Mouse (Mus musculus) lung, postnatal 0 days (tissue): ENCODE measurements around the gene Krt84.

Experiments used
- CTCF ChIP-seq: IDR thresholded peaks from 2 replicates; pipeline ENCODE4 v1.5.1; 2016; ENCODE audit warnings: antibody characterized with exemption, mild to moderate bottlenecking
- EP300 ChIP-seq: IDR thresholded peaks from 2 replicates; pipeline ENCODE4 v1.6.1; 2016; ENCODE audit warnings: antibody characterized with exemption, mild to moderate bottlenecking, control low read depth

DNA sequence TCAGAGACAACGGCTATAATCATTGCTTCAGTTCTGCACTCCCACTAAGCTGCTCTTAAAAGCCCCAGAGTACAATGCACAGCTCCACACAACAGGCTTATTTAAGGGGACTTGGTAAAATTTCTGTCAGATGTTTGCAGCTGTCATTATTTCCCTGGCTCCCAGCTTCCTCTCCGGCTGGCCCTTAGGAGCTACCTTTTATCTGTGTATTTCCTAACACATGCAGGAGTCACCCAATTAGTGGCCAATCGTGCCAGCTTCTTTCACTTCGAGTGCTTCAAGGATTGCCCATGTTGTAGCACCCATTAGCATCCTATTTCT, 5.9 kb upstream of the Krt84 start:
- no peak for TF ChIP-seq CTCF
- TF ChIP-seq EP300, result no peak
